In the genomic region with DNA sequence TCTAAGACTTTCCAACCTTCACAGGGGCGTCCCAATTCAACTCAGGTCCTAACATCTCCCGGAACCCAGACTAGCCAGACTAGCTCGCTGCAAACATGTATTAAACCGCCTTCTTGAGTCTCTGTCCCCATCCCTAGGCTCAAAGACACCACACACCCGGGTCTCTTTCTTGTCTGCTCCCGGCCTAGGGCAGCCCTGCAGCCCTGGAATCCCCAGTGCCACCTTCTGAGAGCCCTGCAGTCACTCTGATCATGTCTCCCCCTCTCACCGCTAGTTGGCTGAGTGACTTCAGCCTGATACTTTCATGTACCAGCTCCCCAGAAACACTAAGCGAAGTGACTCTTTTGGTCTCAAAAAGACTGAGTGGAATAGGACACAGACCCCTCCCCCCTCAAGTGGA, we compare ENCODE assay signal across 11 mouse cellular contexts. TPM values are rescaled to one million over a fixed set of nuclear protein-coding genes. Genes with fewer than 3 reads are reported as not detected.
DNase-seq lines count a peak whose midpoint lies in the region; ATAC-seq and TF ChIP-seq lines count a peak whose summit lies in the region.
"Had no signal": no experiment of that assay in that cellular context is flagged by ENCODE, and none has a peak within 500 bp of the region (broad histone marks: within the 10 kb centered on the region; RNA-seq: fewer than 3 reads in every experiment).

No protein-coding gene starts in this region.

- peak overlapping the region; percentile 74 for H3K9ac ChIP-seq in heart, embryonic 13.5 days
- H3K9ac ChIP-seq in ES-E14 (ENCODE audit: insufficient read depth, low read depth, low read length, poor library complexity, severe bottlenecking) = no peak overlapping the region
- H3K9ac ChIP-seq in forebrain, embryonic 14.5 days (ENCODE audit: low read length) = peak overlapping the region; percentile 51; the same call in 1 of the 2 replicates
- H3K9ac ChIP-seq in liver, embryonic 13.5 days = no peak overlapping the region

- DNase-seq in heart, postnatal 36 days = no peak
- no peak for DNase-seq in ES-E14 (ENCODE audit: low read depth, low spot score)
- no peak for DNase-seq in forebrain, embryonic 14.5 days (ENCODE audit: low spot score)
- DNase-seq in liver, embryonic 13.5 days = no peak
- no peak for DNase-seq in thymus, postnatal 14 days
- no peak for DNase-seq in layer of hippocampus, postnatal 14 days (ENCODE audit: low spot score in 2 of 2)
- DNase-seq in urinary bladder, adult 2 months (ENCODE audit: low spot score) = no peak
- DNase-seq: lung, postnatal 36 days; spleen, adult 18-20 months had no signal

- intact Hi-C loops in heart, postnatal 36 days (cut with DNase I) = loop anchor here (5.0 kb wide), 1 partner anchor 36 kb away; no protein-coding TSS in a partner anchor

- peak overlapping the region; percentile 57 for H3K4me3 ChIP-seq in heart, embryonic 13.5 days
- H3K4me3 ChIP-seq in ES-E14 (ENCODE audit: insufficient read depth in 1 of 2, low read depth in 1 of 2, low read length in 2 of 2, poor library complexity in 1 of 2, severe bottlenecking in 1 of 2) = peak overlapping the region; percentile 44 to 57; a peak in 2 of 4 replicates
- H3K4me3 ChIP-seq in forebrain, embryonic 14.5 days (ENCODE audit: low read depth, low read length) = peak overlapping the region; percentile 37
- H3K4me3 ChIP-seq in liver, embryonic 13.5 days (replicated peaks) = peak overlapping the region; percentile 29; the same call in 1 of the 2 replicates

- H3K36me3 ChIP-seq in heart, embryonic 13.5 days = no peaks in the 10 kb centered on the region
- no peaks in the 10 kb centered on the region for H3K36me3 ChIP-seq in ES-E14 (ENCODE audit: control insufficient read depth, insufficient read depth, low read length, poor library complexity, severe bottlenecking)
- no peaks in the 10 kb centered on the region for H3K36me3 ChIP-seq in forebrain, embryonic 14.5 days (ENCODE audit: control insufficient read depth, insufficient read depth, low read length)
- H3K36me3 ChIP-seq in liver, embryonic 13.5 days = no peaks in the 10 kb centered on the region

- no peak for ATAC-seq in heart, embryonic 13.5 days (ENCODE audit: extremely low read depth, insufficient number of reproducible peaks, low FRiP score, low TSS enrichment)
- ATAC-seq in forebrain, embryonic 14.5 days = no peak
- ATAC-seq in liver, embryonic 13.5 days (ENCODE audit: low read depth) = no peak

- peaks cover 15% of the 10 kb centered on the region for H3K4me1 ChIP-seq in heart, embryonic 13.5 days
- H3K4me1 ChIP-seq in ES-E14 (ENCODE audit: control insufficient read depth in 2 of 2, insufficient read depth in 2 of 2, low read length in 2 of 2, poor library complexity in 1 of 2) = no peaks in the 10 kb centered on the region
- H3K4me1 ChIP-seq in forebrain, embryonic 14.5 days (ENCODE audit: control insufficient read depth, insufficient read depth, low read length) = 0 out of 2 replicates have a peak, but pooled peaks cover 3% of the 10 kb centered on the region
- H3K4me1 ChIP-seq in liver, embryonic 13.5 days (replicated peaks) = no peaks in the 10 kb centered on the region

- in situ Hi-C loops in ES-E14 (cut with MboI; ENCODE audit: low sequenced_read_pairs in 2 of 2, unreplicated experiment in 2 of 2) = no loop called here

- H3K27me3 ChIP-seq in heart, embryonic 13.5 days (replicated peaks) = peaks cover 99% of the 10 kb centered on the region
- peaks cover 39% of the 10 kb centered on the region for H3K27me3 ChIP-seq in forebrain, embryonic 14.5 days (replicated peaks; ENCODE audit: control insufficient read depth, insufficient read depth, low read length)
- peaks cover 96% of the 10 kb centered on the region for H3K27me3 ChIP-seq in liver, embryonic 13.5 days

- H3K9me3 ChIP-seq in heart, embryonic 13.5 days = no peaks in the 10 kb centered on the region
- H3K9me3 ChIP-seq in ES-E14 (ENCODE audit: control insufficient read depth, insufficient read depth, low read depth, low read length) = no peaks in the 10 kb centered on the region
- H3K9me3 ChIP-seq in forebrain, embryonic 14.5 days (replicated peaks; ENCODE audit: control insufficient read depth, low read length) = no peaks in the 10 kb centered on the region
- no peaks in the 10 kb centered on the region for H3K9me3 ChIP-seq in liver, embryonic 13.5 days (replicated peaks)

- H3K27ac ChIP-seq in heart, embryonic 13.5 days (replicated peaks) = no peak overlapping the region
- H3K27ac ChIP-seq in ES-E14 (ENCODE audit: insufficient read depth, low read depth, low read length, poor library complexity, severe bottlenecking) = no peak overlapping the region
- no peak overlapping the region for H3K27ac ChIP-seq in forebrain, embryonic 14.5 days (ENCODE audit: low read depth, low read length)
- no peak overlapping the region for H3K27ac ChIP-seq in liver, embryonic 13.5 days

- WGBS in heart, embryonic 13.5 days = 5% methylated on average over 8 of the region's 8 CpGs
- 3% methylated on average over 8 of the region's 8 CpGs for WGBS in forebrain, embryonic 14.5 days
- 7% methylated on average over 8 of the region's 8 CpGs for WGBS in liver, embryonic 13.5 days (ENCODE audit: insufficient replicate concordance)

- H3K4me2 ChIP-seq in heart, embryonic 13.5 days = peak overlapping the region; percentile 93
- H3K4me2 ChIP-seq in forebrain, embryonic 14.5 days (ENCODE audit: low read length) = peak overlapping the region; percentile 75
- H3K4me2 ChIP-seq in liver, embryonic 13.5 days = peak overlapping the region; percentile 48

TF ChIP-seq in ES-E14, 5 proteins besides CTCF, POLR2A, EP300 and RAD21:
- TF ChIP-seq HCFC1 (IDR thresholded peaks at IDR 0.05; ENCODE audit: borderline replicate concordance, insufficient read depth, low read length) = no peak
- no peak for TF ChIP-seq CHD2 (IDR thresholded peaks at IDR 0.05; ENCODE audit: low read depth, low read length)
- no peak for TF ChIP-seq ZC3H11A (IDR thresholded peaks at IDR 0.05; ENCODE audit: borderline replicate concordance, low read depth, low read length)
- TF ChIP-seq ZNF384 (IDR thresholded peaks at IDR 0.05; ENCODE audit: low read depth, low read length) = no peak
- TF ChIP-seq MAFK (IDR thresholded peaks at IDR 0.05; ENCODE audit: insufficient read depth, low read depth, low read length) = no peak

RNA-seq across cellular contexts. Expression of a gene that starts 7.9 kb away (rescaled TPM):
- 0.15 and 0.51 TPM in 2 replicates for polyA plus RNA-seq in heart, embryonic 13.5 days (2015; fragmentation: Nextera tagmentation; extraction: Ambion mirVana)
- total RNA-seq in heart, postnatal 36 days (2021) = not detected
- total RNA-seq in ES-E14 (2012; rRNA removed) = 0.31 and 0.48 TPM in 2 replicates
- 6.4 and 6.6 TPM in 2 replicates for polyA plus RNA-seq in forebrain, embryonic 14.5 days (2014; fragmentation: Nextera tagmentation; extraction: Ambion mirVana)
- polyA plus RNA-seq in liver, embryonic 13.5 days (2015; fragmentation: Nextera tagmentation; extraction: Ambion mirVana) = not detected in 2 replicates
- 10 to 100 TPM; 26.1 to 27.1 TPM for total RNA-seq in layer of hippocampus, postnatal 14 days (2021)
- 0.13 and 0.61 TPM in 2 replicates for polyA plus RNA-seq in urinary bladder, adult 2 months (2012; rRNA removed)

RNA-seq across cellular contexts. Expression of a gene that starts 10.6 kb away (rescaled TPM):
- polyA plus RNA-seq in heart, embryonic 13.5 days (2015; fragmentation: Nextera tagmentation; extraction: Ambion mirVana) = 2.5 and 2.7 TPM in 2 replicates
- 1 to 10 TPM; 2.8 to 3.6 TPM for total RNA-seq in heart, postnatal 36 days (2021)
- total RNA-seq in ES-E14 (2012; rRNA removed) = 0.36 TPM in 1 of 2 replicates, not detected in the other
- 4.0 TPM in 2 replicates for polyA plus RNA-seq in forebrain, embryonic 14.5 days (2014; fragmentation: Nextera tagmentation; extraction: Ambion mirVana)
- polyA plus RNA-seq in liver, embryonic 13.5 days (2015; fragmentation: Nextera tagmentation; extraction: Ambion mirVana) = 0.16 and 0.20 TPM in 2 replicates
- total RNA-seq in layer of hippocampus, postnatal 14 days (2021) = 1 to 10 TPM; 1.3 to 1.7 TPM
- 1.3 and 1.9 TPM in 2 replicates for polyA plus RNA-seq in urinary bladder, adult 2 months (2012; rRNA removed)

RNA-seq across cellular contexts. Expression of a gene that starts 18.7 kb away (rescaled TPM):
- polyA plus RNA-seq in heart, embryonic 13.5 days (2015; fragmentation: Nextera tagmentation; extraction: Ambion mirVana) = 0.23 and 0.44 TPM in 2 replicates
- not detected for total RNA-seq in heart, postnatal 36 days (2021)
- total RNA-seq in ES-E14 (2012; rRNA removed) = 1.2 and 2.1 TPM in 2 replicates
- polyA plus RNA-seq in forebrain, embryonic 14.5 days (2014; fragmentation: Nextera tagmentation; extraction: Ambion mirVana) = 2.5 and 4.3 TPM in 2 replicates
- 0.15 and 0.35 TPM in 2 replicates for polyA plus RNA-seq in liver, embryonic 13.5 days (2015; fragmentation: Nextera tagmentation; extraction: Ambion mirVana)
- total RNA-seq in layer of hippocampus, postnatal 14 days (2021) = 1 to 10 TPM; 1.7 to 3.0 TPM
- polyA plus RNA-seq in urinary bladder, adult 2 months (2012; rRNA removed) = 0.04 and 0.12 TPM in 2 replicates
- total RNA-seq: gastrocnemius, adult 8-10 months had no signal

RNA-seq across cellular contexts. Expression of a gene that starts 32.4 kb away (rescaled TPM):
- polyA plus RNA-seq in heart, embryonic 13.5 days (2015; fragmentation: Nextera tagmentation; extraction: Ambion mirVana) = 0.19 and 0.29 TPM in 2 replicates
- total RNA-seq in heart, postnatal 36 days (2021) = under 1 TPM in 1 of 2 experiments, not detected in 1; 0.22 TPM
- total RNA-seq in ES-E14 (2012; rRNA removed) = 0.16 and 0.22 TPM in 2 replicates
- polyA plus RNA-seq in forebrain, embryonic 14.5 days (2014; fragmentation: Nextera tagmentation; extraction: Ambion mirVana) = not detected in 2 replicates
- not detected in 2 replicates for polyA plus RNA-seq in liver, embryonic 13.5 days (2015; fragmentation: Nextera tagmentation; extraction: Ambion mirVana)
- total RNA-seq in layer of hippocampus, postnatal 14 days (2021) = under 1 TPM in 1 of 2 experiments, not detected in 1; 0.12 TPM
- 0.34 and 0.63 TPM in 2 replicates for polyA plus RNA-seq in urinary bladder, adult 2 months (2012; rRNA removed)

Comparison
In these comparisons a context has a peak if more than half of its experiments do, and no peak if none do; other contexts are left out.
1. H3K9ac ChIP-seq: peak in heart, embryonic 13.5 days (single experiment) and forebrain, embryonic 14.5 days (single experiment); none in ES-E14 (single experiment) and liver, embryonic 13.5 days (single experiment).
2. Peak in every context shown above with its lines, with median percentiles within 50 percentile points of each other: H3K4me2 ChIP-seq and H3K4me3 ChIP-seq.